Mouse (Mus musculus): ENCODE results near the gene Tshz2. TPM values are rescaled to one million over a fixed set of nuclear protein-coding genes. Genes with fewer than 3 reads are reported as not detected.

Tshz2 gene
- polyA plus RNA-seq, 1 experiment from 2014 or later: 1.3 TPM

DNA sequence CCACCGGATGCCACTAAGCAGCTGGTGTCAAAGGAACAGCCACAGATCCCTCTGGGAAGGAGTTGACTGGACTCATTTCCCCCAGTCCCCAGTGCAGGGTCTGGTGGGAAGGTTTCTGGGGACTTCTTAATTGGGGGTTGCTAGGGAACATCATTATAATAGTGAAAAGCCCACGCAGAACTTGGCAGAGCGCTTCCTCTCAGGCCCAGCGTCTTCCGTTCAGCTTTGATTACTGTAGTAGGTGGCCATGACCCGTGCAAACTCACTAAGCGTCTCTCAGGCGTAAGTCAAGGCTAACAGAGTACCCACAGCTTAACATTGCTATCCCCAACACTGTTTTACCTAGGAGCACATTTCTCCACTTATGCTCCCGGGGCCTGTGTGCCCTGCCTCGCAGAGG is 181.9 kb downstream of the Tshz2 start:
- H3K27ac ChIP-seq (ENCODE audit: low read depth, low read length): no peak overlapping the region
- whole genome bisulfite sequencing: 76% methylated on average over 10 of the region's 10 CpGs
- H3K36me3 ChIP-seq (ENCODE audit: control insufficient read depth, insufficient read depth, low read length): no peaks in the 10 kb centered on the region
- H3K9me3 ChIP-seq (ENCODE audit: control insufficient read depth, low read length): no peaks in the 10 kb centered on the region
- DNase-seq (ENCODE audit: low spot score, missing footprints): no peak
- no peak overlapping the region for H3K9ac ChIP-seq (ENCODE audit: low read length)
- H3K4me3 ChIP-seq (ENCODE audit: low read depth, low read length): no peak overlapping the region
- H3K4me1 ChIP-seq (ENCODE audit: control insufficient read depth, insufficient read depth, low read length): no peaks in the 10 kb centered on the region
- H3K27me3 ChIP-seq (ENCODE audit: control insufficient read depth, insufficient read depth, low read length): no peaks in the 10 kb centered on the region
- no peak overlapping the region for H3K4me2 ChIP-seq
- ATAC-seq (ENCODE audit: low FRiP score): no peak

DNA sequence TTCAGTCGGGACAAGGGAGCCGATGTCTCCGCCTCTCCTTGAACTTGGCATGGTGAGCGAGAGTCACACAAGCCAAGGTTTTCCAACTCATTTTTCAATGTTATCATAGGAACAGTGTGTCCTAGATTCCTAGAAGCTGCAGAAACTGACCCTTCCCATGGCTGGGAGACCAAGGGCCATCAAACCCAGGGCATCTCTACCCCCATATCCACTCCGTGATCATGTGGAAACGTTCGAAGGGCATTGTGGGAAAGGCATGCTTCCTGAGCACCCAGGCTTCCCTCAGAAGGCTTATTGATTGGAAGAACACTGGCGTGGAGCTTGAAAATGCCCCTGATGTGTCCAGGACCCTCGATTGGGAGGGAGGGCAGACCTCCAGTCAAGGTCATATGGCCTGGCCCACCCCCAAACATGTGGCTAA is 188.2 kb downstream of the Tshz2 start:
- ATAC-seq (ENCODE audit: low FRiP score): no peak
- no peaks in the 10 kb centered on the region for H3K9me3 ChIP-seq (ENCODE audit: control insufficient read depth, low read length)
- no peaks in the 10 kb centered on the region for H3K36me3 ChIP-seq (ENCODE audit: control insufficient read depth, insufficient read depth, low read length)
- no peak overlapping the region for H3K9ac ChIP-seq (ENCODE audit: low read length)
- H3K27me3 ChIP-seq (ENCODE audit: control insufficient read depth, insufficient read depth, low read length): no peaks in the 10 kb centered on the region
- no peak overlapping the region for H3K4me3 ChIP-seq (ENCODE audit: low read depth, low read length)
- DNase-seq (ENCODE audit: low spot score, missing footprints): no peak
- H3K4me2 ChIP-seq: no peak overlapping the region
- H3K27ac ChIP-seq (ENCODE audit: low read depth, low read length): no peak overlapping the region
- 94% methylated on average over 9 of the region's 9 CpGs for WGBS
- no peaks in the 10 kb centered on the region for H3K4me1 ChIP-seq (ENCODE audit: control insufficient read depth, insufficient read depth, low read length)

- Histone ChIP-seq H3K27me3 (ENCODE audit: control insufficient read depth, insufficient read depth, low read length) (no peaks in the 10 kb centered on the region), H3K9ac (ENCODE audit: low read length) (no peak overlapping the region), H3K4me2 (no peak overlapping the region), H3K9me3 (ENCODE audit: control insufficient read depth, low read length) (no peaks in the 10 kb centered on the region), H3K4me3 (ENCODE audit: low read depth, low read length) (no peak overlapping the region), H3K4me1 (ENCODE audit: control insufficient read depth, insufficient read depth, low read length) (no peaks in the 10 kb centered on the region), H3K27ac (ENCODE audit: low read depth, low read length) (no peak overlapping the region), H3K36me3 (ENCODE audit: control insufficient read depth, insufficient read depth, low read length) (no peaks in the 10 kb centered on the region)
- WGBS: 93% methylated on average over 12 of the region's 12 CpGs
- DNase-seq (ENCODE audit: low spot score, missing footprints): no peak
- no peak for ATAC-seq (ENCODE audit: low FRiP score)
Measured at GRCm38 (mm10) chr2:169825908-169826307, 193.1 kb downstream of the Tshz2 start.

- ATAC-seq (ENCODE audit: low FRiP score): no peak
- no peak overlapping the region for H3K9ac ChIP-seq (ENCODE audit: low read length)
- no peaks in the 10 kb centered on the region for H3K4me1 ChIP-seq (ENCODE audit: control insufficient read depth, insufficient read depth, low read length)
- no peak overlapping the region for H3K27ac ChIP-seq (ENCODE audit: low read depth, low read length)
- WGBS: 76% methylated on average over 15 of the region's 15 CpGs
- H3K27me3 ChIP-seq (ENCODE audit: control insufficient read depth, insufficient read depth, low read length): no peaks in the 10 kb centered on the region
- H3K36me3 ChIP-seq (ENCODE audit: control insufficient read depth, insufficient read depth, low read length): no peaks in the 10 kb centered on the region
- H3K4me3 ChIP-seq (ENCODE audit: low read depth, low read length): no peak overlapping the region
- DNase-seq (ENCODE audit: low spot score, missing footprints): peak; percentile 73
- no peaks in the 10 kb centered on the region for H3K9me3 ChIP-seq (ENCODE audit: control insufficient read depth, low read length)
- no peak overlapping the region for H3K4me2 ChIP-seq
Measured at GRCm38 (mm10) chr2:169826316-169826715, 193.5 kb downstream of the Tshz2 start.

DNA sequence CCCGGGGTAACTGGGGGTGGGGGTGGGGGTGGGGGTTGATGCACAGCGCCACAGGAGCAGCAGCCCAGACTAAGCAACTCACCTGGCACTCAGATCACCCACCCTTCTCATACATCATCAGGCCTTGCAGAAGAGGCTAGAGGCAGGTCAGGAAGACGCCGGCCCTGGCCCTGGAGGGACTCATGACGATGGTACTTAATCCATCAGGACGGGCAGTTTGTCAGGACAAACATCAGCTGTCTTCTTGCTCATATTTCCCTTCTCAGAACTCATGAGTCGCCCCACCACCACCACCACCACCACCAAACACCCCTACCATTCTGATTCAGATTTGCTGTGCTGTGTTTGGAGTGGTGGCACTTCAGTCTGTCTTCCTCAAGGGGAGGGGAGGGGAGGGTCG is 194.0 kb downstream of the Tshz2 start:
- 87% methylated on average over 8 of the region's 8 CpGs for WGBS
- Histone ChIP-seq H3K4me1 (ENCODE audit: control insufficient read depth, insufficient read depth, low read length) (no peaks in the 10 kb centered on the region), H3K27me3 (ENCODE audit: control insufficient read depth, insufficient read depth, low read length) (no peaks in the 10 kb centered on the region), H3K36me3 (ENCODE audit: control insufficient read depth, insufficient read depth, low read length) (no peaks in the 10 kb centered on the region), H3K9me3 (ENCODE audit: control insufficient read depth, low read length) (no peaks in the 10 kb centered on the region), H3K9ac (ENCODE audit: low read length) (no peak overlapping the region), H3K4me2 (no peak overlapping the region), H3K4me3 (ENCODE audit: low read depth, low read length) (no peak overlapping the region), H3K27ac (ENCODE audit: low read depth, low read length) (no peak overlapping the region)
- no peak for ATAC-seq (ENCODE audit: low FRiP score)
- peak; percentile 59 for DNase-seq (ENCODE audit: low spot score, missing footprints)

- Histone ChIP-seq H3K9ac (ENCODE audit: low read length) (no peak overlapping the region), H3K4me2 (no peak overlapping the region), H3K27ac (ENCODE audit: low read depth, low read length) (no peak overlapping the region), H3K27me3 (ENCODE audit: control insufficient read depth, insufficient read depth, low read length) (no peaks in the 10 kb centered on the region), H3K4me3 (ENCODE audit: low read depth, low read length) (no peak overlapping the region), H3K4me1 (ENCODE audit: control insufficient read depth, insufficient read depth, low read length) (peaks cover 2% of the 10 kb centered on the region; the same call in 1 of the 2 replicates), H3K36me3 (ENCODE audit: control insufficient read depth, insufficient read depth, low read length) (no peaks in the 10 kb centered on the region), H3K9me3 (ENCODE audit: control insufficient read depth, low read length) (no peaks in the 10 kb centered on the region)
- DNase-seq (ENCODE audit: low spot score, missing footprints) (no peak), ATAC-seq (ENCODE audit: low FRiP score) (no peak)
- WGBS: 95% methylated on average over 12 of the region's 12 CpGs
Measured at GRCm38 (mm10) chr2:169832184-169832583, 199.4 kb downstream of the Tshz2 start.

GRCm38 (mm10) chr2:169833638-169834037 is 200.8 kb downstream of the Tshz2 start:
- no peak for DNase-seq (ENCODE audit: low spot score, missing footprints)
- H3K4me3 ChIP-seq (ENCODE audit: low read depth, low read length): no peak overlapping the region

GRCm38 (mm10) chr2:169834602-169835001 is 201.8 kb downstream of the Tshz2 start:
- Histone ChIP-seq H3K27me3 (ENCODE audit: control insufficient read depth, insufficient read depth, low read length) (no peaks in the 10 kb centered on the region), H3K4me2 (no peak overlapping the region), H3K36me3 (ENCODE audit: control insufficient read depth, insufficient read depth, low read length) (no peaks in the 10 kb centered on the region), H3K9me3 (ENCODE audit: control insufficient read depth, low read length) (no peaks in the 10 kb centered on the region), H3K27ac (ENCODE audit: low read depth, low read length) (no peak overlapping the region), H3K4me3 (ENCODE audit: low read depth, low read length) (no peak overlapping the region), H3K9ac (ENCODE audit: low read length) (no peak overlapping the region), H3K4me1 (ENCODE audit: control insufficient read depth, insufficient read depth, low read length) (peaks cover 2% of the 10 kb centered on the region; the same call in 1 of the 2 replicates)
- peak; percentile 84 for DNase-seq (ENCODE audit: low spot score, missing footprints)
- 43% methylated on average over 7 of the region's 7 CpGs for WGBS
- ATAC-seq (ENCODE audit: low FRiP score): peak; percentile 73

More at GRCm38 (mm10) chr2:169833638-169834037, 200.8 kb downstream of the Tshz2 start:
- 86% methylated on average over 9 of the region's 9 CpGs for WGBS
- no peak overlapping the region for H3K9ac ChIP-seq (ENCODE audit: low read length)
- ATAC-seq (ENCODE audit: low FRiP score): no peak
- H3K27me3 ChIP-seq (ENCODE audit: control insufficient read depth, insufficient read depth, low read length): no peaks in the 10 kb centered on the region
- peaks cover 2% of the 10 kb centered on the region; the same call in 1 of the 2 replicates for H3K4me1 ChIP-seq (ENCODE audit: control insufficient read depth, insufficient read depth, low read length)
- no peaks in the 10 kb centered on the region for H3K36me3 ChIP-seq (ENCODE audit: control insufficient read depth, insufficient read depth, low read length)
- no peaks in the 10 kb centered on the region for H3K9me3 ChIP-seq (ENCODE audit: control insufficient read depth, low read length)
- no peak overlapping the region for H3K27ac ChIP-seq (ENCODE audit: low read depth, low read length)
- H3K4me2 ChIP-seq: no peak overlapping the region

DNA sequence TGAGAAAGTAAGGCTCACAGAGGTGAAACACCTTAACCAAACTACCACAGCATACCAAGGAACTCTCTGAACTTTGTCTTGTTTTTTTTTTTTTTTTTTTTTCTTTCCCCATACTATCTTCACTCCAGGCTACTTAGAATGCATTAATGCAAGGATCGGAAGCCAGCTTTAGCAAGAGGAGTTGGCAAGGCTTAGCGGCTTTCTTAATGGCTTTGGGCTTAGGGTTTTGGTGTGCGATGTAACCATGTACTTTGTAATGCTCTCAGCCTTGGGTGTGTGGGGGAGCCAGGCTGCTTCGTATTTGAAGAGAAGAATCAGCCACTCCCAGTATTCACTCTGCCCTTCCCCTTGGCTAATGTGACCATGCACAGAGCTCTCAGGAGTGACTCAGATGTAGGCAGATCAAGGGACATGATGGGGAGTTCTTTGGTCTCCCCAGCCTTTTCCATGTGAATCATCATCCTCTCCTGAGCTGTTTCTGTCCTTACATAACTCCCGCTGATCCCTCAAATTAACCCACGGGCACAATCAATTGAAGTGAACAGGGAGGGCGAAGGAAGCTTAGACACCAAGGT is 204.3 kb downstream of the Tshz2 start:
- WGBS: 77% methylated on average over 7 of the region's 7 CpGs

More for the DNA sequence above, 204.3 kb downstream of the Tshz2 start:
- ATAC-seq (ENCODE audit: low FRiP score) (no peak), DNase-seq (ENCODE audit: low spot score, missing footprints) (no peak)
- Histone ChIP-seq H3K9ac (ENCODE audit: low read length) (no peak overlapping the region), H3K36me3 (ENCODE audit: control insufficient read depth, insufficient read depth, low read length) (no peaks in the 10 kb centered on the region), H3K27me3 (ENCODE audit: control insufficient read depth, insufficient read depth, low read length) (no peaks in the 10 kb centered on the region), H3K4me3 (ENCODE audit: low read depth, low read length) (no peak overlapping the region), H3K9me3 (ENCODE audit: control insufficient read depth, low read length) (no peaks in the 10 kb centered on the region), H3K27ac (ENCODE audit: low read depth, low read length) (no peak overlapping the region), H3K4me2 (no peak overlapping the region), H3K4me1 (ENCODE audit: control insufficient read depth, insufficient read depth, low read length) (peaks cover 2% of the 10 kb centered on the region; the same call in 1 of the 2 replicates)

Measured in midbrain, embryonic 11.5 days (tissue).